Comparison of ENCODE assay signal across 26 mouse cellular contexts in genomic region chr2:66206796-66207195, GRCm38 (mm10). TPM values are rescaled to one million over a fixed set of nuclear protein-coding genes. Genes with fewer than 3 reads are reported as not detected.
A peak's percentile ranks its signal among the peaks of the same experiment; 100 is the strongest.
DNase-seq lines count a peak whose midpoint lies in the region; ATAC-seq and TF ChIP-seq lines count a peak whose summit lies in the region.
"Had no signal": no experiment of that assay in that cellular context is flagged by ENCODE, and none has a peak within 500 bp of the region (broad histone marks: within the 10 kb centered on the region; RNA-seq: fewer than 3 reads in every experiment).

No protein-coding gene starts in this region.

- WGBS in kidney, adult 2 months = 91% methylated on average over 2 of the region's 2 CpGs

- H3K4me3 ChIP-seq in kidney, adult 2 months (ENCODE audit: insufficient read depth, low read depth, low read length) = no peak overlapping the region
- H3K4me3 ChIP-seq: embryonic facial prominence, embryonic 13.5 days; embryonic facial prominence, embryonic 15.5 days; erythroblast, embryonic 14.5 days; forebrain, embryonic 10.5 days; forebrain, embryonic 12.5 days had no signal

- peak; percentile 11 for DNase-seq in CD4-positive helper T cell, adult 2 months (ENCODE audit: low read depth, low spot score)
- DNase-seq in kidney, adult 2 months = no peak
- DNase-seq in c-Kit-positive CD71-positive TER-119-positive erythroid progenitor cells, embryonic 14.5 days (ENCODE audit: low spot score) = no peak
- no peak for DNase-seq in lung, postnatal 14 days
- DNase-seq: adrenal gland, adult 8-10 months; adrenal gland, postnatal 14 days; adrenal gland, postnatal 36 days; B cell, adult 2 months; cerebellum, adult 11 months; cerebellum, adult 18-20 months; cerebellum, adult 8-10 months; cerebellum, postnatal 10 days; cerebellum, postnatal 25 days; embryo, embryonic 11 days had no signal

- no peak overlapping the region for H3K27ac ChIP-seq in kidney, adult 2 months (ENCODE audit: insufficient read depth, low read depth, low read length)
- H3K27ac ChIP-seq: embryonic facial prominence, embryonic 13.5 days; embryonic facial prominence, embryonic 15.5 days; forebrain, embryonic 10.5 days; forebrain, embryonic 12.5 days had no signal

- H3K36me3 ChIP-seq in kidney, adult 2 months (ENCODE audit: control insufficient read depth, insufficient read depth, low read length) = no peaks in the 10 kb centered on the region

- H3K4me1 ChIP-seq in kidney, adult 2 months (ENCODE audit: control insufficient read depth, insufficient read depth, low read length) = peaks cover 4% of the 10 kb centered on the region; the same call in 1 of the 2 replicates
- H3K4me1 ChIP-seq: embryonic facial prominence, embryonic 13.5 days; embryonic facial prominence, embryonic 15.5 days; forebrain, embryonic 10.5 days; forebrain, embryonic 12.5 days had no signal

- peak; percentile 87 for ATAC-seq in common myeloid progenitor, adult 5-6 weeks (replicated peaks; ENCODE audit: low read depth, poor library complexity, severe bottlenecking)
- peak; percentile 38; the same call in 1 of the 2 replicates for ATAC-seq in megakaryocyte progenitor cell, adult 5-6 weeks (replicated peaks; ENCODE audit: poor library complexity)
- ATAC-seq: activated CD4-positive, CD25-positive, alpha-beta regulatory T cell, adult 4 months; forebrain, embryonic 14.5 days; forebrain, embryonic 16.5 days; Patski had no signal

- no peaks in the 10 kb centered on the region for H3K27me3 ChIP-seq in kidney, adult 2 months (replicated peaks; ENCODE audit: control insufficient read depth, insufficient read depth, low read length)
- H3K27me3 ChIP-seq: embryonic facial prominence, embryonic 13.5 days; embryonic facial prominence, embryonic 15.5 days; forebrain, embryonic 12.5 days; Patski had no signal

- no peak for TF ChIP-seq CTCF in kidney, adult 2 months (conservative IDR thresholded peaks at IDR 0.05; ENCODE audit: insufficient read depth, insufficient read length, low read depth, low read length)

- TF ChIP-seq POLR2A in kidney, adult 2 months (IDR thresholded peaks at IDR 0.05; ENCODE audit: low read depth, low read length) = no peak

RNA-seq across cellular contexts. Expression of gene Ttc21b, which starts 49.6 kb away (rescaled TPM):
- 6.0 and 9.0 TPM in 2 replicates for total RNA-seq in common myeloid progenitor, adult 5-6 weeks (2017)
- total RNA-seq in megakaryocyte progenitor cell, adult 5-6 weeks (2015) = 4.2 and 4.5 TPM in 2 replicates
- total RNA-seq in megakaryocyte progenitor cell, adult 5-6 weeks (2017) = 6.6 and 7.6 TPM in 2 replicates
- 6.3 and 7.0 TPM in 2 replicates for polyA plus RNA-seq in kidney, adult 2 months (2012; rRNA removed)
- total RNA-seq: MEL had no signal
- polyA plus RNA-seq: erythroblast, embryonic 14.5 days had no signal
